Mouse (Mus musculus) layer of hippocampus, postnatal 36 days (tissue): Measurements from ENCODE around the gene Tmem159. TPM values are rescaled to one million over a fixed set of nuclear protein-coding genes. Genes with fewer than 3 reads are reported as not detected.

Source experiments
- DNase-seq, 2 experiments: peaks; one replicate each; pipeline ENCODE4 v3.0.0; 2022
- total RNA-seq, 2 experiments: library from RNA; stranded (reverse); gene quantifications; 2 replicates each; pipeline ENCODE4 v1.2.3; 2021

The Tmem159 gene
- total RNA-seq, result 10 to 100 TPM; 11.2 to 11.9 TPM

GRCm38 (mm10) chr7:120102164-120102972 is at the start of gene Tmem159:
Tmem159 (plus strand) TSS chr7:120102353.
- peak; percentile 59 to 65 for DNase-seq

GRCm38 (mm10) chr7:120054016-120054415 is 48.1 kb upstream of the Tmem159 start:
- no peak for DNase-seq

DNA sequence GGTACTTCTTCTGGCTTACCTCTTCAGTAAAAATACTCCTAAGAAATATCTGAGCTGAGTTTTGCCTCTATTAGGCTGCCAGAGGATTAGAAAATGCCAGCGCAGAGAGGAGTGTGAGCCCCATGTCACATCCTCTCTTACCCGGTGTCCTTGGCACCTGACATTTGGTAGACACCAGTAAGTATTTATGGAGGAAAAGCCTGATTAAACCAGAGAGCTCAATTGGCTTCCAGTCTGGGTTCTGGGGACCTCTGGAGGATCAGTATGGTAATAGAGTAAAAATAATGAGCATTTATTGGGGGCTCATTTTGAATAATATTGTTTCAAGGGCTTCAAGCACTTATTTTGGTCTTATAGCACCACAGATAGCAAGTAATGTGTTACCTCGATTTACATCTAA is 46.7 kb upstream of the Tmem159 start:
- DNase-seq, result no peak

DNA sequence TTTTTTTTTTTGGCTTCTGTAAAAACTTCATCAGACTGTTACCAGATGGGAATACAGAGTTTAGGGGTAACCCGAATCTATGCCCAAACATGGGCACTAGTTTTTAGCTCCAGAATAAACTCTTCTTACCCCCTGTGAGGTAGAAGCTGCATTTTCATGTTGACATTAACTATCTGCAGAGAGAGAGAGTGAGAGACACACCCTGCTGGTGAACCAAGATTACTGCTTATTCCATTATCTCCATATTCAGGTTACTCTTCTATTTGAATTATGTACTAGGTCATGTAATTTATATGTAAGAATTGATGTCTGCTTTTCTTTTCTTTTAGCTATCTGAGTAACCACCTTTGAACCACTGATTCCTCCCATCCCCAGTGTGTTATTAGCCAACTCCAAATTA is 38.1 kb upstream of the Tmem159 start:
- no peak for DNase-seq

DNA sequence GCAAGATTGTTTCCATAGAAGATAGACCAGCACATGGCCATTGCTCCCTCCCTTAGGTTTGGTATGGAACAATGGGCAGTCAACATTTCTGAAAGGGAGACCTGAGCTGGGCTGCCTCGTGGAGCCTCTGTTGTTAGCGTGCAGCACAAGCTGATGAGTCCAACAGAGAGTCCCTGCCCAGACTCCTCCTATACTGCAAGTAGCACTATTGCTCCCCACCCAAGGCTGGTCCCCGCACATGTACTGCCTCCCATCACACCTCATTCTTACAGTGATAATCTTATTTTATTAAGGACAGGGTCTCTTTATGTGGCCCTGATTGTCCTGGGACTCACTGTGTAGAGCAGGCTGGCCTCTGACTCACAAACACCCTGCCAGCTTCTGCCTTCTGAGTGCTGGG is 34.0 kb upstream of the Tmem159 start:
- no peak for DNase-seq

- DNase-seq, result no peak
These were observed 33.0 kb upstream of the Tmem159 start for GRCm38 (mm10) chr7:120069164-120069563.

DNA sequence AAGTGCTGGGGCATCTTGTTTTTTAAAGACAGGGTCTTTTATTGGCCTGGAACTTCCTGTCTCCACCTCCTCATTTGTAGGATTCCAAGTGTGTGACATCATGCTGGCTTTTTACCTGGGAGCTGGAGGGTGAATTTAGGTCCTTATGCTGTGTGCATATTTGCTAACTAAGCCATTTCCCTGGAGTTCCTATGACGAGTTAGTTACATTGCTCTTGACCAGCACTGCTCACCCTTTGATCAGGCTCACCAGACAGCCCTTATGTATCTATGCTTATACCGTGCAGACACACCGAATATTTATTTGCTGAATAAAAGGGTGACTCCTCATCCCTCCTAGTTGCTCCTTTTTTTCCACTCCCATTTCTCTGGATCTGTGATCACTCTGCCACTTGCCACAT is 22.0 kb upstream of the Tmem159 start:
- DNase-seq, result no peak

- DNase-seq, result no peak
These were observed 9.1 kb upstream of the Tmem159 start for GRCm38 (mm10) chr7:120093033-120093432.

- no peak for DNase-seq
These were observed 7.9 kb upstream of the Tmem159 start for GRCm38 (mm10) chr7:120094216-120094615.

GRCm38 (mm10) chr7:120095180-120095579 is 7.0 kb upstream of the Tmem159 start, which contains the start of gene Dnah3:
Dnah3 (minus strand) TSS chr7:120095280.
- no peak for DNase-seq

GRCm38 (mm10) chr7:120097845-120098244 is 4.3 kb upstream of the Tmem159 start:
- DNase-seq, result peak; percentile 45 to 66

- DNase-seq, result peak; percentile 39 to 60
These were observed 3.8 kb upstream of the Tmem159 start for GRCm38 (mm10) chr7:120098403-120098802.

DNA sequence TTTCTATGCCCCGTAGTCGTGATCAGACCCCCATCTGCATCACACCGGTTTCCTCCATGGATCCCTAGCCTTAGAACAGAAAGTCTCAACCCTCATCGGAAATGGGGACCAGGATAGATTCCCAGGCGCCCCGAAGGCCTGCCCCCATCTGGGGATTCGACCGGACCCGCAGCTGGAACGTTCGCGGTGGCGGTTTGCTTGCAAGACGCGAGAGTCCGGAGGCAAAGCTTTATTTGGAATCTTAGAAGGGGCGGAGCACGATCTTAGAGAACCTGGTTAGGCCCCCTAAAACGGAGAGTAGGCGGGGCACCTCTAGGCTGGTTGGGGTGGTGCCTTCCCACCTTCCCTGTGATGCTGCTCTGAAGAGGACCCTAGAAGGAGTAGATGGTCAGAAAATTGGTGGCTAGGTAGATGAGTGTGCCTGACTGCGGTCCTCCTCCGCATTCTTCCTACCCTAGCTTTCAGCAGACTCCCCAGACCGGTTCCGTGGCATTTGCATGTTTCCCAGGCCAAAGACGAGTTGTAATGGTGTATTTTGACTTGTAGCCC is 940 bp downstream of the Tmem159 start:
- no peak for DNase-seq

DNA sequence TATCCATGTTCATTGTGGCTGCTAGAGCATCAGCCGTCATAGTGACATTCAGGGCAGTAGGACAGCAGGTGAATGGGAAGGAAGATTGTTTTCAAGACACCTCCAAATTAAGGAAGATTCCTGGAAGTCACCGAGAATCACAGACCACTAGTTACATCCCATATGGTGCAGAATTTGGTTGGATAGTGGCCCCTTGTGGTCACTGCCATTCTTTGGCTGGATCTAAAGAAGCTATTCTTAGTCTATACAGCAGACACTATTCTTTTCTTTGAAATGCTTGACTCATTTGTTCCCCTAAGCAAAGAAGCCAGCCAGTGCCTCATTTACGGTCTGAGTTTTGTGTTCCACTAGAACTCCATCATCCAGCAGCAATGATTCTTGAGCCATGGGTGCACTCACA is 2.8 kb downstream of the Tmem159 start:
- DNase-seq, result no peak

DNA sequence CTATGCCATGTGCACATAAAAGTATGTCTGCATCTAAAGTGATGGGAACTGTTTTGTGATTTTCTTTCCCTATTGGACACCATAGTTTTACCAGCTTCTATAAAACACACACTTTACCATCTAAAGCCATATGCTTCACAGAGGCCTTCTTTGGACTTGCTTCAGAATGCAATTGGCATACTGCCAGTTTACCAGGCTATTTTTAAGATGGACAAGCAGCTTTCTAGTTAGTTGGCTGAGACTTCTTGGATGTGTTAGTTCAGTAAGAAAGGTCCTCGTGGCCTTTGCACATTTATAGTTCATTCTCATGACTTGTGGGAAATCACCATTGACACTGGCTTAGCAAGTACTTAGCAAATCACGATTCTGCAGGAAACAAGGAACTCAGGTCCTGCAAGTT is 4.2 kb downstream of the Tmem159 start:
- DNase-seq, result no peak

- no peak for DNase-seq
These were observed 7.5 kb downstream of the Tmem159 start for GRCm38 (mm10) chr7:120109676-120110075.

GRCm38 (mm10) chr7:120116976-120117375 is 14.8 kb downstream of the Tmem159 start:
- no peak for DNase-seq

- DNase-seq, result no peak
These were observed 15.4 kb downstream of the Tmem159 start for GRCm38 (mm10) chr7:120117529-120117928.

GRCm38 (mm10) chr7:120123776-120124175 is 21.6 kb downstream of the Tmem159 start:
- no peak for DNase-seq

GRCm38 (mm10) chr7:120124844-120125243 is 22.7 kb downstream of the Tmem159 start:
- peak; percentile 71 to 82 for DNase-seq

- no peak for DNase-seq
These were observed 25.0 kb downstream of the Tmem159 start for GRCm38 (mm10) chr7:120126976-120127685.

DNA sequence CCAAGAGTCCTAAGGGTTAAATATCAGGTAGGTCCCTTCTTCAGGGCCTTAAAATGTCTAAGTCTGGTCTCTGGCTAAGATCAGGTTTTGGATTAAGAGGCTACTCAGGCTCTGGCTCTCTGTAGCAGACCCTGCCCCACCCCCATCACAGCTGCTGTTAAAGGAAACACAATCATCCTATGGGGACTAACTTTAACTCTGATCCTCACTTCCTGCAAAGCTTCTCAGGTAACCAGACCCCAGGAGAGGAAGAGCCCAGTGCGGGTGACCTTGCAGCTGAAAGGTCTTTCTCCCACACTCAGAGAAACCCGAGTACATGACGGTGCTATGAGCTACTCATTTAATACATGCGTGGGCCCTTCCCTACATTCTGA is 25.5 kb downstream of the Tmem159 start:
- no peak for DNase-seq

DNA sequence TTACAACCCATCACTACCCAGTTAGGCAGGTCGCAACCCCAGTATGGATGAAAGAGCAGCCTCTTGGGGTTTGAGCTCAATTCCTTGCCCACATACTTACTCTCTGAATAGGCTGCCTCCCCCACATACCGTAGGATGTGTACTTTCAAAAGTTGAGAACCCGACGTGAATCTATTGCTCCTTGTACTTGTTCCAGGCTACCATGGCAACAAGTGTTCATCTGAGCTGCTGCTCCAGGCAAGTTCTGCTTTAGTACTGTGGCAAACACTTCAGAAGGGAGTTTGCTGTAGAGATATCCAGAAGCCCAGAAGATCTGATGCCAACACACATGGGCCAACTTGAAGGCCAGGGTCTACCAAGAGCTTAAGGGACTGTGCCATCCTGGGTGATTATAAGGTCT is 26.8 kb downstream of the Tmem159 start:
- peak; percentile 18 to 44 for DNase-seq

DNA sequence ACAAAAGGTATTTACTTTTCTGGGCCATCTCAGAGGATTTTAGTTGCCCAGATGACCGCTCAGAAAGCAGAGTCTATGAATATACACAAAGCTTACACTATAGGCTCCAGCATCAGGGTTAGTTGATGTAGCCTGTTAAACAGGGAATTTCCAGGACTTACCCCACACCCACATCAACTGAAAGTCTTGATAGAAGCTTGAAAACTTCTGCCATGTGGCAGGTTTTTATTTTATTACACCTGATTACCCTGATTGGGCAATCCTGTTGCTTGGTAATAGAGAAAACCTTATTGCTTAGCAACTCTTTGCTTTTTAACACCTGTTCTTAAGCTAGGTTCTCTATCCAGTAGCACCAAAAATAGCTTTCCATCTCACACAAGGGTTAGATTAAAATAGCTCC is 40.6 kb downstream of the Tmem159 start:
- DNase-seq, result no peak
